Comparison of ENCODE assay signal across 20 mouse cellular contexts in genomic region chr16:88247586-88247985, GRCm38 (mm10). TPM values are rescaled to one million over a fixed set of nuclear protein-coding genes. Genes with fewer than 3 reads are reported as not detected.
"Had no signal": no experiment of that assay in that cellular context is flagged by ENCODE, and none has a peak within 500 bp of the region (broad histone marks: within the 10 kb centered on the region; RNA-seq: fewer than 3 reads in every experiment).

No protein-coding gene starts in this region.

- H3K4me2 ChIP-seq: liver, embryonic 12.5 days; lung, embryonic 14.5 days; midbrain, embryonic 12.5 days; neural tube, embryonic 13.5 days; neural tube, embryonic 15.5 days had no signal

- H3K27me3 ChIP-seq: liver, embryonic 12.5 days; midbrain, embryonic 12.5 days; neural tube, embryonic 13.5 days; neural tube, embryonic 15.5 days had no signal

- DNase-seq: lung, adult 18-20 months; lung, embryonic 14.5 days; lung, postnatal 10 days; lung, postnatal 4 days; midbrain, embryonic 14.5 days; retina, postnatal 1 day; right cerebral cortex, adult 18-20 months; right cerebral cortex, postnatal 25 days; right cerebral cortex, postnatal 4 days; spleen, adult 18-20 months had no signal

- ATAC-seq: liver, embryonic 12.5 days; midbrain, embryonic 16.5 days had no signal

- H3K9ac ChIP-seq: liver, embryonic 12.5 days; liver, embryonic 14.5 days; lung, embryonic 14.5 days; midbrain, embryonic 12.5 days; neural tube, embryonic 13.5 days; neural tube, embryonic 15.5 days had no signal

- H3K36me3 ChIP-seq: liver, embryonic 12.5 days; midbrain, embryonic 10.5 days; midbrain, embryonic 12.5 days; neural tube, embryonic 13.5 days; neural tube, embryonic 15.5 days had no signal

- H3K9me3 ChIP-seq: liver, embryonic 12.5 days; midbrain, embryonic 10.5 days; midbrain, embryonic 12.5 days; neural tube, embryonic 13.5 days; neural tube, embryonic 15.5 days had no signal

- H3K4me1 ChIP-seq: liver, embryonic 12.5 days; neural tube, embryonic 13.5 days; neural tube, embryonic 15.5 days had no signal

- H3K4me3 ChIP-seq: liver, embryonic 12.5 days; midbrain, embryonic 10.5 days; midbrain, embryonic 12.5 days; myocyte; neural tube, embryonic 13.5 days; neural tube, embryonic 15.5 days had no signal

- H3K27ac ChIP-seq: liver, embryonic 12.5 days; liver, embryonic 14.5 days; midbrain, embryonic 10.5 days; midbrain, embryonic 12.5 days; neural tube, embryonic 13.5 days; neural tube, embryonic 15.5 days had no signal

RNA-seq across cellular contexts. Expression of gene Grik1, which starts 42.5 kb away (rescaled TPM):
- polyA plus RNA-seq: liver, embryonic 16.5 days; myocyte; small intestine, adult 2 months had no signal
